Mouse (Mus musculus) forebrain, embryonic 12.5 days (tissue): ENCODE data around the gene Ddx59. TPM values are rescaled to one million over a fixed set of nuclear protein-coding genes. Genes with fewer than 3 reads are reported as not detected.

Source experiments
- ATAC-seq: fragments of 200-750 bp; cut with Nextera tagmentation; 2 replicates; pipeline ENCODE4 v1.8.0; 2017; ENCODE audit warnings: moderate TSS enrichment; ENCODE audit not compliant: low FRiP score
- H3K27ac ChIP-seq: fragments of 300-500 bp; sonication (generic); 2 replicates; pipeline ENCODE4 v1.5.1; 2016; ENCODE audit warnings: mild to moderate bottlenecking
- H3K27me3 ChIP-seq: fragments of 300-500 bp; sonication (generic); 2 replicates; pipeline ENCODE4 v1.6.1; 2016; ENCODE audit warnings: mild to moderate bottlenecking
- H3K36me3 ChIP-seq: fragments of 300-500 bp; sonication (generic); replicated peaks from 2 replicates; pipeline ENCODE4 v1.6.1; 2016; ENCODE audit warnings: mild to moderate bottlenecking
- H3K4me1 ChIP-seq: fragments of 300-500 bp; sonication (generic); 2 replicates; pipeline ENCODE4 v1.6.1; 2016
- H3K4me2 ChIP-seq: fragments of 300-500 bp; sonication (generic); 2 replicates; pipeline ENCODE4 v1.6.1; 2016; ENCODE audit warnings: mild to moderate bottlenecking, moderate library complexity
- H3K4me3 ChIP-seq: fragments of 300-500 bp; sonication (generic); replicated peaks from 2 replicates; pipeline ENCODE4 v1.5.1; 2016; ENCODE audit warnings: mild to moderate bottlenecking
- H3K9ac ChIP-seq: fragments of 300-500 bp; sonication (generic); 2 replicates; pipeline ENCODE4 v1.6.1; 2016; ENCODE audit warnings: mild to moderate bottlenecking
- H3K9me3 ChIP-seq: fragments of 300-500 bp; sonication (generic); 2 replicates; pipeline ENCODE4 v1.6.1; 2016
- WGBS: fragments of 180-500 bp; shearing (Covaris S2); methylation state at CpG from one replicate; pipeline ENCODE4 v1.1.7; 2016; 5-methylcytosine and 5-hydroxymethylcytosine counted together
- polyA plus RNA-seq: library from polyadenylated mRNA; unstranded; fragments of >200 nt; fragmentation: Nextera tagmentation; extraction: Ambion mirVana; gene quantifications from 2 replicates; pipeline ENCODE4 v1.2.1, GENCODE M21; 2016

Gene Ddx59
- polyA plus RNA-seq, 1 experiment from 2014 or later = 22.0 TPM

DNA sequence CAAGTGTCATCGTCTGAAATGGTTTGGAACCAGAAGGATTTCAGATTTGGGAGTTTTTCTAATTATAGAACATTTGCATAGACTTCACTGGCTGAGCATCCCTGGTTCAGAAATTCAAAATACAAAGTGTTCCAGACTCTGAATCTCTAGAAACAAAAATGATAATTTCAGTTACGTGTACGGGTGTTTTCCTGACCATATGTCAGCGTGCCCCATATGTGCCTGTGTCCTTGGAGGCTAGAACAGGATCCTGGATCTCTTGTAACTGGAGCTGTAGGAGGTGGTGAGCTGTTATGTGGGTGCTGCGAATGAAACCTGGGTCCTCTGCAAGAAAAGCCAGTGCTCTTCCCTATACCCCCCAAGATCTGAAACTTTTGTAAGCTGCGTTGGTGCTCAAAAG, 3.3 kb downstream of the Ddx59 start:
- H3K27ac ChIP-seq = no peak overlapping the region
- no peak for ATAC-seq
- no peaks in the 10 kb centered on the region for H3K9me3 ChIP-seq
- H3K27me3 ChIP-seq = no peaks in the 10 kb centered on the region
- H3K36me3 ChIP-seq = peaks cover 20% of the 10 kb centered on the region
- H3K9ac ChIP-seq = no peak overlapping the region
- no peak overlapping the region for H3K4me2 ChIP-seq
- whole genome bisulfite sequencing = 94% methylated on average over 6 of the region's 6 CpGs
- H3K4me3 ChIP-seq = no peak overlapping the region
- H3K4me1 ChIP-seq = peaks cover 11% of the 10 kb centered on the region; the same call in 1 of the 2 replicates

DNA sequence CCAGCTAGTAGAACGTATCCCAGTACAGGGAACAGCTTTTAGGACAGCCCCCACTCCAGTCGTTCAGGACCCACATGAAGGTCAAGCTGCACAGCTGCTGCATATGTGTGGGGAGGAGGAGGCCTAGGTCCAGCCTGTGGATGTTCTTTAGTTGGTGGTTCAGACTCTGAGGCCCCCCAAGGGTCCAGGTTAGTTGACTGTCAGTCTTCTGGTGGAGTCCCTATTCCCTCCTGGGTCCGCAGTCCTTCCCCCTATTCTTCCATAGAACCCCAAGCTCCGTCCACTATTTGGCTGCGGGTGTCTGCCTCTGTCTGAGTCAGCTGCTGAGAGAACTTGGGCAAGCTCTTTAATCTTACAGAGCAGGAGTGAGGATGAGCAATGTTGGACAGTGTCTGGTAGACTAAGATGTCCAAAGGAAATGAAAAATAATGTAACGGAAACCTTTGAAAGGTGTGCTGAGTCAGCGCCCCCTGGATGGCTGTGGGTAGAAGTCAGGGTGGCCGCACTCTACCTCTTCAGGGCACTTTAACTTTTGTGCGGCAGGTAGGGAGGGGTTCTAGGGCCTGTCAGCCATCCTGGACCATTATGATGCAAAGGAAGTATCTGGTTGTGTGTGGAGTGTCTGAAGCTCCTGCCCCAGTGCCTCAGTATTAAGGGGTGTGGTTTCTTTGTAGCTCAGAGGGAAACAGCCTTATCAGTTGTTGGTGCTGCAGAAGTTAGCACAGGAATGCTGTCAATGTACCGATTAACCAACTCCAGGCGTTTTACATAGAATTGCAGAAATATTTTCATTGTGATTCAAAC, 12.3 kb downstream of the Ddx59 start:
- H3K9ac ChIP-seq = no peak overlapping the region
- H3K4me1 ChIP-seq = no peaks in the 10 kb centered on the region
- no peak for ATAC-seq
- H3K27me3 ChIP-seq = no peaks in the 10 kb centered on the region
- peaks cover 10% of the 10 kb centered on the region for H3K36me3 ChIP-seq
- H3K9me3 ChIP-seq = no peaks in the 10 kb centered on the region
- H3K4me3 ChIP-seq = no peak overlapping the region
- no peak overlapping the region for H3K4me2 ChIP-seq
- 80% methylated on average over 11 of the region's 11 CpGs for WGBS
- no peak overlapping the region for H3K27ac ChIP-seq

DNA sequence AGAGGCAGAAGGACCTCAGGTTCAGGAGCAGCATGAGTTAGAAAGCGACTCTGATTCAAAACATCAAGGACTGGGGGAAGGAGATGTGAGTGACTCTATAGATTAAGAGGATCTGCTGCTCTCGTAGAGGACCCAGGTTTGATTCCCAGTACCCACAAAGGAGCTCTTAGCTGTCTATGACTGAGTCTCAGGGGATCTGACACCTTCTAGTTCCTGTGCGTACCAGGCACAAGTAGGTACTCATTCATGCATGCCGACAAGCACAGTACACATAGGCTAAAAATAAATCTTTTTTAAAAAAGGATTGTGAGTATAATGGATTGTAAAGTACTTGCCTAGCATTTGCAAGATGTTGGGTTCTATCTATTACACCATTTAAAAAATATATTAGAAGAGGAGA, 13.9 kb downstream of the Ddx59 start:
- H3K27ac ChIP-seq = no peak overlapping the region
- H3K4me1 ChIP-seq = no peaks in the 10 kb centered on the region
- no peak overlapping the region for H3K9ac ChIP-seq
- no peak overlapping the region for H3K4me2 ChIP-seq
- H3K9me3 ChIP-seq = no peaks in the 10 kb centered on the region
- H3K27me3 ChIP-seq = no peaks in the 10 kb centered on the region
- H3K36me3 ChIP-seq = peaks cover 19% of the 10 kb centered on the region
- WGBS = 87% methylated on average over 4 of the region's 4 CpGs
- no peak for ATAC-seq
- H3K4me3 ChIP-seq = no peak overlapping the region

DNA sequence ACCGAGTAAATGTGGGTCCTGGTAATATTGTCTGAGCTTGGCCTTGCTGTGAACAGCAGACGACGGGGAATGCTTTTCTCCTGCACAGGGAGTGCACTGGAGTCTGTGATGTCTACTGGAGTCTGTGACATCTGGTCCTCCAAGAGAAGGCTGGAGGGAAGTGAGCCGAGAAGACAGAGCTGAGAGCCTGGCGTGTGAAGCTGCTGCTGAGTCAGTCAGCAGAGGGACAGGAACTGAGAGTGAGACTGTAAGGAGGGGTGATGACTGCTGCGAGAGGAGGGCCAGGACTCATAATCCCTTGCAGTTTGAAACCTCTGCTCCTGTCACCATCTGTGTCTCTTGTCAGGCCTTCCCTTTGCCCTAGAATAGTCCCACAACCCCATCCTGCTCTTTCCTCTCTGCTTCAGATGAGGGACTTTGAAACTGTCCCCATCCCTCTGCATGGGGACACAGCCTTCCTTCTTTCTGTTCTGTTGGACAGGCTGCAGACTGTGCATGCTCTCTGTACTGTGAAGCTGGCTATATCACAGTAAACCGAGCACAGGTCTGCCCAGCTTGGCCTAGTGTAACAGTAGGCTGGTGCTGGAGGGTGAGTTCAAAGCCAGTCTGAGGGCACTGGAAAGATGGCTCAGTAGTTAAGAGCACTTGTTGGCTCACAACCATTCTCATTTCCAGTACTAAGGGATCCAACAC, 15.2 kb downstream of the Ddx59 start:
- H3K9ac ChIP-seq = no peak overlapping the region
- H3K27ac ChIP-seq = no peak overlapping the region
- no peaks in the 10 kb centered on the region for H3K4me1 ChIP-seq
- ATAC-seq = no peak
- no peak overlapping the region for H3K4me2 ChIP-seq
- peaks cover 21% of the 10 kb centered on the region for H3K36me3 ChIP-seq
- no peak overlapping the region for H3K4me3 ChIP-seq
- no peaks in the 10 kb centered on the region for H3K9me3 ChIP-seq
- H3K27me3 ChIP-seq = no peaks in the 10 kb centered on the region
- WGBS = 73% methylated on average over 7 of the region's 7 CpGs

DNA sequence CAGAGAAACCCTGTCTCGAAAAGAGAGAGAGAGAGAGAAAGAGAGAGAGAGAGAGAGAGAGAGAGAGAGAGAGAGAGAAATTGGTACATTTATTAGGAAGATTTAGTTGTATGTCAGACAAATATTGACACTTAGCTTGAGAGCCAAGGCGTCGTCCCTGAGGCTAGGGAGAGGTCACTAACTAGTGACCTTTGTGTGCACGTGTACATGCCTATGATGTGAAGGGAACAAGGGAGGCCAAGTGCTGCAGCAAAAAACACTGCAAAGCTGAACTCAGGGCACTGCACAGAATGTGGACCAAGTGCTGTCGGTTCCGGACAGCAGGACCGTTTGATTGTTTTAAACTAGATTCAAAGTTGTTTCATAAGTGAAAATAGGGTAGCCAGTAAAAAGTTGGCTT, 25.7 kb downstream of the Ddx59 start:
- H3K9ac ChIP-seq = no peak overlapping the region
- no peaks in the 10 kb centered on the region for H3K27me3 ChIP-seq
- H3K4me1 ChIP-seq = no peaks in the 10 kb centered on the region
- no peak overlapping the region for H3K4me2 ChIP-seq
- H3K27ac ChIP-seq = no peak overlapping the region
- WGBS = 88% methylated on average over 7 of the region's 7 CpGs
- ATAC-seq = no peak
- no peak overlapping the region for H3K4me3 ChIP-seq
- no peaks in the 10 kb centered on the region for H3K9me3 ChIP-seq
- H3K36me3 ChIP-seq = peaks cover 11% of the 10 kb centered on the region; the same call in 1 of the 2 replicates

DNA sequence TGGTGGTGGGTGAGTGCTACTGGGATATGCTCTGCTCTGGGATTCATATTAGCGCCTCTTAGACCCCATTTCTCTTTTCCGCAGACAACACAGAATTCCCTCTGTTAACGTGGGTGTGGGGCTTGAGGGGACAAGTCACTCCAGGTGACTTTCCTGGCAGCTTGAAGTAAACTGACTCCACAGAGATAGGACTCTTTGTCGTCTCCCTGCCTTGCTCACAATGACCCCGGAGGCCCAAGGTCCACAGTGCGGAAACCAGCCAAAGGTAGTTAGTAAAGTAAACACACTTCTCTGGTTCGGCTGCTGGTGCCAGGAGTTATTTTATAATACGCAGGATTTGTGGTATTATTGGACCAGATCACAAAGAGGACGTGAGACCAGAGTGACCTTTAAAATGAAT, 27.7 kb downstream of the Ddx59 start:
- WGBS = 67% methylated on average over 9 of the region's 9 CpGs
- Histone ChIP-seq H3K4me3 (no peak overlapping the region), H3K4me1 (no peaks in the 10 kb centered on the region), H3K4me2 (no peak overlapping the region), H3K9me3 (no peaks in the 10 kb centered on the region), H3K36me3 (0 out of 2 replicates have a peak, but pooled peaks cover 3% of the 10 kb centered on the region), H3K27ac (no peak overlapping the region), H3K27me3 (no peaks in the 10 kb centered on the region), H3K9ac (no peak overlapping the region)
- ATAC-seq = no peak

DNA sequence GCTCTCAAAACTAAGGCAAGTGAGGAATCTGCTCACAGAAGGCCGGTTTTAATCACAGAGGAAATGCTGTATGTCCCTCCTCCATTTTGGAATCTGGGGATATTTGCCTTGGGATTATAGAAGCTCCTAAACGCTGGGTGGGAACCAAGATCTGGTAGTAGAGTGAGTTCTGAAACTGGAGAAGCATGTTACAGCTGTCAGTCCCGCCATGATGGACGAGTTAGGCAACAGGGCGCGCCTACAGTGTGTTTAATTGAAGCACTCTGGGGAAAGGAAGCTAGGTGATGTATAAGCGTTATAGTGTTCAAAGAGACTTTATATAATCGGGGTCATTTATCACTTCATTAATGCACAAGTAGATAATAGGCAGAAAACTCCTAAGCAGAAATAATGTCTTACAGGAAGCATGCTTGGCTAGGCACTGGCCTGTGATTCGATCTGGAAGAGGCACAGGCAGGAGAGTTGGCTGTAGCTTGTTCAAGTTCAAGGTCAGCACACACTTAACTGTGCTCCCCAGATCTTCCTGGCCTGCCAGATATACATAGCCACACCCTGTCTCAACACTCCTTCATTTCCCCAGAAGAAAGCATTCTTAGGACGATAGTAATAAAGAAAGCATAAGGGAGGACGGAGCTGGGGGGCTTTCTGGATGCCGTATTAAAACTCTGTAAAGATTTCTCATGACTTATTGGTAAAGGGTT, 29.6 kb downstream of the Ddx59 start:
- Histone ChIP-seq H3K9ac (no peak overlapping the region), H3K4me2 (no peak overlapping the region), H3K36me3 (0 out of 2 replicates have a peak, but pooled peaks cover 1% of the 10 kb centered on the region), H3K27ac (no peak overlapping the region), H3K4me3 (no peak overlapping the region), H3K9me3 (no peaks in the 10 kb centered on the region), H3K4me1 (no peaks in the 10 kb centered on the region), H3K27me3 (no peaks in the 10 kb centered on the region)
- ATAC-seq = no peak
- WGBS = 87% methylated on average over 12 of the region's 12 CpGs

DNA sequence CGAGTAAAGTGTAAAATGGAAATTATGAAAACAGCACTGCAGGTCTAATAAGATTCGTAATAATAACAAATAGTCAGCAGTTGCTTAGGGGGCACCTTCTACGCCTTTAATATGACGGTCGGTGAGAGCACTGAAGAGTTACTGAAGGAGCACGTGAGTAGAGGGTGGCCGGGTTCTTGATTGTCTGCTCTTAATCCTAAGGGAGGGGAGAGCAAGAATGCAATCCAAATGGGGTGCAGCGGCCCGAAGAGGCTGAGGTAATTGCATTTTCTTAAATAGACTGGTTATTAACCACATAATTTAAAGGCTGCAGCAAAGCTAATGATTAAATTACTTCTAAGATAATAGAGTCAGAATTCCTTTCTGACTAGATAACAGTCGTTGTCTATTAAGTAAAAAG, 31.9 kb downstream of the Ddx59 start:
- Histone ChIP-seq H3K4me2 (no peak overlapping the region), H3K4me1 (no peaks in the 10 kb centered on the region), H3K36me3 (no peaks in the 10 kb centered on the region), H3K27me3 (no peaks in the 10 kb centered on the region), H3K9me3 (no peaks in the 10 kb centered on the region), H3K9ac (no peak overlapping the region), H3K4me3 (no peak overlapping the region), H3K27ac (no peak overlapping the region)
- WGBS = 54% methylated on average over 10 of the region's 10 CpGs
- ATAC-seq = no peak

DNA sequence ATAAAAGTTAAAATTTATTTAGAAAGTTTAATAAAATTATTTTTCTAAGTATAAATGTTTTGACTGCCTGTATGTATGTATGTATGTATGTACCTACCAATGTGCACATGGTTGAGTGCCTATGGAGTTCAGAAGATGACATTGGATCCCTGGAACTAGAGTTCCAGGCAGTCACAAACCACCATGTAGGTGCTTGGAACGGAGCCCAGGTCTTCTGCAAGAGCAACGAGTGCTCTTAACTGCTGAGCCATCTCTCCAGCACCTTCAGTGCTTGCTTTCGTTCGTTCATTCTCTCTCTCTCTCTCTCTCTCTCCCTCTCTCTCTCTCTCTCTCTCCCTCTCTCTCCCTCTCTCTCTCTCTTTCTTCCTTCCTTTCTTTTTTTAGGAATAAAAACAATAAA, 32.3 kb downstream of the Ddx59 start:
- Histone ChIP-seq H3K4me2 (no peak overlapping the region), H3K4me1 (no peaks in the 10 kb centered on the region), H3K36me3 (no peaks in the 10 kb centered on the region), H3K9me3 (no peaks in the 10 kb centered on the region), H3K27ac (no peak overlapping the region), H3K4me3 (no peak overlapping the region), H3K9ac (no peak overlapping the region), H3K27me3 (no peaks in the 10 kb centered on the region)
- ATAC-seq = no peak
- 82% methylated on average over 4 of the region's 4 CpGs for WGBS

DNA sequence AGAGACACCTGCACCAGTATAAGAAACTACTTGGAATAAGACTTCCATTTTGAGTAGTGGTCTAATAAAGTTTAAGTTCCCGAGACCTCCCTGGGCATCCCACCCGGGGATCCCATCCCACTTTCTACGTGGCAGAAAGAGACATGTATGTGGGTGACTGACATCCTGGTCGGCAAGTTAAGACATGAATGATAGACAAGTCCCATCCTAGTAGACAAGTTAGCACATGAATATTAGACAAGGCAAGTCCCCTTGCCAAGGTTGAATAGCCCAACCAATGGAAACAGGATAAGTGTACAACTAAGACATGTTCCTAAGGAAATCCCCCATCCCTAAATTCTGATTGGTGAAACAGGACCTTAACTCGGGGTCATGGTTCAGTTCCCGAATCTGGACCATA, 34.5 kb downstream of the Ddx59 start:
- Histone ChIP-seq H3K36me3 (no peaks in the 10 kb centered on the region), H3K4me1 (no peaks in the 10 kb centered on the region), H3K27ac (no peak overlapping the region), H3K27me3 (0 out of 2 replicates have a peak, but pooled peaks cover 2% of the 10 kb centered on the region), H3K9me3 (no peaks in the 10 kb centered on the region), H3K4me2 (no peak overlapping the region), H3K9ac (no peak overlapping the region), H3K4me3 (no peak overlapping the region)
- ATAC-seq = no peak
- WGBS = 92% methylated on average over 6 of the region's 6 CpGs

DNA sequence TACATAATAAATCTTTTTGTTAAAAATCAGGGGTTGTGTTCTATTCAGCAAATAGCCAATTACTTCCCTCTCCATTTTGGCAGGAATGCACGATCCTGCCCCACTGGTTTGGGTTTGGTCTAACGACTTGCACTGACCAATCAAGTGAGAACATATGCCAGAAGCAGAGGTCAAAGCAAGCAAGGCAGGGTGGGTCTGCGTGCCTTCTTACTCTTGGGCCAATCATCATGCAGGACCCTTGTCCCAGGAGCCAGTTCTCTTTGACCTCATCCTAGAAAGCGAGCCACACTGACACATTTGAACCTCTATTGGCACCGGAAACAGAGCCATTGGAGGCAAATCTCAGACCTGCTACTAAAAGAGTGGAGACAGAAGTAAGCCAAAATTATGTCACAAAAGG, 35.1 kb downstream of the Ddx59 start:
- no peaks in the 10 kb centered on the region for H3K36me3 ChIP-seq
- 82% methylated on average over 5 of the region's 5 CpGs for WGBS
- ATAC-seq = no peak
- 0 out of 2 replicates have a peak, but pooled peaks cover 5% of the 10 kb centered on the region for H3K27me3 ChIP-seq
- no peak overlapping the region for H3K4me3 ChIP-seq
- no peak overlapping the region for H3K27ac ChIP-seq
- no peak overlapping the region for H3K9ac ChIP-seq
- no peaks in the 10 kb centered on the region for H3K4me1 ChIP-seq
- no peak overlapping the region for H3K4me2 ChIP-seq
- H3K9me3 ChIP-seq = no peaks in the 10 kb centered on the region

DNA sequence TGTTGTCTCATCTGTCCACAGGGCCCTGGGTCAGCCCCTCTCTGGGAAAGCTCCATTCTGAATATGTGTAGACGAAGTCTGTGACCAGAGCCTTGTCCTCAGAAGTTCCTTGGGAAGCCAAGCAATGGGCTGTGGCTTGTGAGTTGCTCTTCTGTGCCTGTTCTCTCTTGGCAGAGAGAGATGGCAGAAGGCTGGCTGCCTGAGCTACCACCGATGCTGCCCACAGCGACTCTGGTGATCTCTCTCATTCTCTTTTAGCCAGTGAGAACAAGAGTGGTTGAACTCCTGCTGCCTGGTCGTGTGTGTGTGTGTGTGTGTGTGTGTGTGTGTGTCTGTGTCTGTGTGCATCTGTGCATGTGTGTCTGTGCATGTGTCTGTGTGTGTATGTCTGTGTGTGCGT, 37.4 kb downstream of the Ddx59 start:
- Histone ChIP-seq H3K27me3 (peaks cover 17% of the 10 kb centered on the region; the same call in 1 of the 2 replicates), H3K4me1 (no peaks in the 10 kb centered on the region), H3K4me2 (no peak overlapping the region), H3K27ac (no peak overlapping the region), H3K36me3 (no peaks in the 10 kb centered on the region), H3K9me3 (no peaks in the 10 kb centered on the region), H3K4me3 (no peak overlapping the region), H3K9ac (no peak overlapping the region)
- ATAC-seq = no peak
- WGBS = 79% methylated on average over 5 of the region's 5 CpGs
